Mouse (Mus musculus) right cerebral cortex, postnatal 10 days (tissue): ENCODE results near the gene Reps1.
"Not testable (repeated sequence)": the region's sequence is repeated elsewhere in the genome, so short reads cannot be mapped to it uniquely, and the experiment has no call there.

Source experiments
- DNase-seq, 2 experiments: peaks; one replicate each; pipeline ENCODE4 v3.0.0; 2021; ENCODE audit warnings: low spot score in 2 of 2

The Reps1 gene

DNA sequence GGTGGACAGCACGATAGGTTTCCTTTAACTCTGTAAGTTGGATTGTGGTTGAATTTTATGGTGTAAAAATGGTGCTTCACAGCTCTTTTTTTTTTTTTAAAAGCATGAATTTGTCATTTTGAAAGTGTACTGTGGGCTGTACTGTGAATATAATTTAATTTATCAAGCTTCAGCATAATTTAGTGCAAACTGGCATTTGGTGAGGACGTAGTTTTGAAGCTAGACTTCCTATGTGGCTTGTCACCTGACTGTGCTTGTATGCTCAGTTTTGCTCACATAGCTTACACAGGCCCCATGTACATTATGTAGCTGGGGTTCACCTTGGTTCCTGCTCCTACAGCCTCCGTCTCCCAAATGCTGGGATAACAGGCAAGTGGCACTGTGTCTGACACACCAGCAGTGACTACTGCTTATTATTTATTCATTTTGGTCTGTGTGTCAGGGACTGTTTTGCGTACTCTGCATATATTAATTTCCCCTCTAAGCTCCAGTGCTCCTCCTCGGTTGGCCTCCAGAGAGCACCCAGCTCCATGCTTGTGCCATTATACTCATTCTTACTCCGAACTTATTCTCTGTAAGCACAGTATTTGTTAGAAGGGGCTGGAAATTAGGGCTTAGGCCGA, 9.1 kb downstream of the Reps1 start:
- DNase-seq: no peak

GRCm38 (mm10) chr10:18066031-18066439, 10.4 kb downstream of the Reps1 start:
- DNase-seq: no peak

- no peak for DNase-seq
These were observed 12.2 kb downstream of the Reps1 start for GRCm38 (mm10) chr10:18067761-18068446.

- no peak for DNase-seq
These were observed 13.2 kb downstream of the Reps1 start for GRCm38 (mm10) chr10:18068880-18069279.

DNA sequence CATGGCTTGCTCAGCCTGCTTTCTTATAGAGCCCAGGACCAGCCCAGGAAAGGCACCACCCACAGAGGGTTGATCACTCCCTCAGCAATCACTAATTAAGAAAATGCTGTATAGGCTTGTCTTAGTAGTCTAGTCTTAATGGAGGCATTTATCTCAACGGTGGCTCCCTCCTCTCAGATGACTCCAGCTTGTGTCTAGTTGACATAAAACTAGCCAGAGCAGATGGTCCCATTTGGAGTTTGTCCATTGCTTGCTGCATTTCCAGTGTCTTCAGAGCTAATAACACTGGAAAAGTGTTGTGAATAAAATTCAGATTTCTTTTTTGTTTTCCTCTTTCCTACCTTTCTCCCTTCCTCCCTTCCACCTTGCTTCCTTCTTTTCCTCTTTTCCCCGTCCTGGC, 13.9 kb downstream of the Reps1 start:
- DNase-seq: no peak

DNA sequence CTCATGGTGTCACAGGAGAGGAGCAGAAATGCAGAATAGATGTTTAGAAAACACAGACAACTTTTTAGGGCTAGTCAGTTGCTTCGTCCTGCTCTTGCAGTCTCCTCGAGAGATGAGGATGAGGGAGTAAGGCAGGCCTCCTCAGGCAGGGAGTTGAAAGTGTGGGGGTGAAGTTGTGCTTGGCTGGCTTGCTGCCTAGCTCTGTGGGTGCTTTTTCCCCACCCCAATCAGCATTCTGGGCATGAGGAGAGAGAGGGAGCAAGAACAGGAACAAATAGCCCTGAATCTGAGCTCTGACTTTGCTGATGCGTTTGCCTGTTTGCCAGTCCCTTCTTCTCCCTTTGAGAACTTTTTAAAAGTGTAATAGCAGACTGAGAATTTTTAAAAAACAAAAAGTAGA, 14.5 kb downstream of the Reps1 start:
- peak; percentile 73 for DNase-seq

DNA sequence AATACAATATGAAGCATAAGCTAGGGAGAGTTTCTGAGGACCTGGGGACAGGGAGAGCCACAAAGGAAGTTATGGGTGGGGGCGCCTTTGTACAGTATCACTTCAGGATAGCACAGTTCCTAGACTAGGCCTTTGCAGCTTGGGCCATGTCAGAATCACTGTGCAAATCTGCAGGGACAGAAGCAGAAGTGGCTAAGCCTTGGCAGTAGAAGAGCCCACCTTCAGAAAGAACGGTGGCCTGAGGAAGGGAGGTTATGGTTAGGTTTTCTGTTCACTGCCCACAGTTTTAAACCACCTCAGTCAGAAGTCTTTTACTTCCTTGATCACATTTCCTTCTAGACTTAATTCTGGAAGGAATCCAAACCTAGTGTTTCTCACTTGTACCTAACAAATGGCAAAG, 15.0 kb downstream of the Reps1 start:
- no peak for DNase-seq

GRCm38 (mm10) chr10:18072871-18073270, 17.2 kb downstream of the Reps1 start:
- no peak for DNase-seq

DNA sequence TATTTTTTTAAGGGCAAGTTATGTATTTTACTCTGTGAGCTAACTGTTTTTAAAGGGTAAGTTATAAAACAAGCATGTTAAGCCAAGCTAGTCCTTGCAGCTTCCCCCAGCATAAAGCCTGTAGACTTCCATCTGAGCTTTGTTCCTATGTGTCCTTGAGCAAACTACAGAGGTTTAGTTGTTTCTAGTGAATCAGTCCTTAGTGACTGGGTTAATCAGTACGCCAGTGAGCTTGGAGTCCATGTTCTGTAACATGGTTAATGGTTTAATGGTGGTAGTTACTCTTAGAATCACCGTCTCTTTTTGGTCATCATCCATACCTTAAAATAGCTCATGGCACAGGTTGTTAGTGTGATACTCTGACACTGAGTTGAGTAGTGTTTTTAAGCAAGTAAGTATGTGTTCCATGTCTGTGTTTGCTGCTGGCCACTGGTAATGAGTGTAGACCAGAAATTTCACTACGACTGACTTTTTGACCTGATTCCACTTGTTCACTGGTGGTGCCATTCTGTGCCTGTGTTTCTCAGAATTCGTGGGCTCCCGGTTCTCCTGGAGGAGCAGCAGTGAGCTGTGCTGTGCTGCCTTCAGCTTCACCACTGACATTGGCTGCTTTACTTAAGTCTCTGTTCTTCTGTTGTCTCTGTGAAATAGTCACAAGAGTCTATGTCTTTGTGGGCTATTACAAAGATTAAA, 18.9 kb downstream of the Reps1 start:
- DNase-seq: no peak

- no peak for DNase-seq
These were observed 20.2 kb downstream of the Reps1 start for GRCm38 (mm10) chr10:18075845-18076244.

GRCm38 (mm10) chr10:18081536-18081935, 25.9 kb downstream of the Reps1 start:
- DNase-seq: no peak

GRCm38 (mm10) chr10:18082772-18083171, 27.1 kb downstream of the Reps1 start:
- DNase-seq: no peak

DNA sequence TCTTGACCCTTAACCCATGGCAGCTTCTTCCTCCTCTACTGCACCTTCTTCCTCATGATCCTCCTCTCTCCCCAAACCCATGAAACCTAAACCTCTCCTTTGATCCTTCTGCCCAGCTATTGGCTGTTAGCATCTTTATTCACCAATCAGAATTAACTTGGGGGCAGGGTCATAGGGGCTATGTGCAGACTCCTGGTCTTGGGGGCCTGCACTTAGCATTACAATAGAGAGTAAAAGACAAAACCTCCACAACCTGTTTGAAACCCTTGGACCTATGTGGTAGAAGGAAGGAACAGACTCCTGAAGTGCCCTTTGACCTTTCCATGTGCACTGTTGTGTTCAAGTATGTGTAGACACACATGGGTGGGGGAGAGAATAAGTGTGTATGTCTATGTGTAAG, 35.0 kb downstream of the Reps1 start:
- DNase-seq: no peak

- DNase-seq: no peak
These were observed 46.5 kb downstream of the Reps1 start for GRCm38 (mm10) chr10:18102166-18102565.

DNA sequence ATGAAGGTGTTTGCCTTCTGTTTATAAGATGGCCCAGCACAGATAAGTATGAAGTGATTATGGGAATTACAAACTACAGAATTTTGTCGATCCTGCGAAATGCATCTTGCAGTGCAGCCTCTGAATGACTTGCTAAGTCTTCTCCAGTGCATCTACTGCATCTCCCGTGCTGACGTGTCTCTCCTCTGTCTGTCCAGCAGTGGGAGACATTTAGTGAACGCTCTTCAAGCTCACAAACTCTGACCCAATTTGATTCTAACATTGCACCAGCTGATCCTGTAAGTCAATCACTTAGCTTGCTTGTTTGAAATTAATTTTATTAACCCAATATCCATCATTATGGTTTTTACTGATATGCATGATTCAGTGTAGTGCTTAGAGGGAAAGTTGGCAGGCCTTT, 51.8 kb downstream of the Reps1 start:
- DNase-seq: no peak

DNA sequence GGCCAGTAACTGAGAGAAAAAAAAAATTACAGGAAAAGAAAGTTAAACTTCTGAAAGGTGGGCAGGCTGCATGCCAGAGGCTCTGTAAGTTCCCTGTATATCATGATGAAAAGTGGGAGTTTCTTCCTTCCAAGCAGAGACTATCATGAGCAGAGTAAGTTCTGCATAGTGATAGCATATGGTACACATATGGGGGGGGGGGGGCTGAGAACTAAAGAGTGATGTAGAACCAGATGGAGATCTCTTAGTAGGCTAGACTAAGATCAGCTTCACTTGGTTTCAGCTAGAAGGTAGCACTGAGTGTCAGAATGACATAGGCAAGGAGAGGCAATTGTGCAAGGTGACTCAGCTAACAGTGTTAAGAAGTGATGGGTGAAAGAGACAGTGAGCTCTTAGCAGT, 55.3 kb downstream of the Reps1 start:
- no peak for DNase-seq

DNA sequence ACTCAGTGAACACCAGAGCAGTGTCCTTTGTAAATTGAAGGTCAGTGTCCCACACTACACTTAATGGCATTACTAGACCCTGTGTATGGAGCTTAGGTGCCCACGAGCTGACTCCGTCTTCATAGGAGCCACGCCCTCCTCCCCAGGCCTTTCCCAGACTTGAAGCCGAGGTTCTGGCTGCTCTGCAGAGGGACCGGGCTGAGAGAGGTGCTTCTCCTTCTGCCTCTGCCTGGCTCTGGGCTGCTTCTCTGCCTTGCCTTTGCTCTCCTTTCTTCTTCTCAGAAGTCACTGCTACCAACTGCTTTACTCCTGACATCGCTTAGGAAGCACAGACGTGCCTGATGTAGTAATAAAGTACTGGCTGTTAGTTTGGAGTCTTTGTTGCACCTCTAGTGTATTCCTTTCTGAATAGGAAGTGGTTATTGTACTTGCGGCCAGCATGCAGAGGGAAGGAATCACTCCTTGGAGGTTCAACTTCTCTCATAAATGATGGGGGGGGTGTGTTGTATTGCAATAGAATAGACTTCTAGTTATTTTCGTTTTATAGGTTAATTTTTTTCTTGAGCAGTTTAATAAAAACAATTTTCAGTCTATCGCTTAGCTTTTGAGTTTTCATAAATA, 57.9 kb downstream of the Reps1 start:
- no peak for DNase-seq

GRCm38 (mm10) chr10:18118336-18118735, 62.7 kb downstream of the Reps1 start:
- DNase-seq: no peak

GRCm38 (mm10) chr10:18130276-18130675, 74.6 kb downstream of the Reps1 start:
- DNase-seq: no peak

DNA sequence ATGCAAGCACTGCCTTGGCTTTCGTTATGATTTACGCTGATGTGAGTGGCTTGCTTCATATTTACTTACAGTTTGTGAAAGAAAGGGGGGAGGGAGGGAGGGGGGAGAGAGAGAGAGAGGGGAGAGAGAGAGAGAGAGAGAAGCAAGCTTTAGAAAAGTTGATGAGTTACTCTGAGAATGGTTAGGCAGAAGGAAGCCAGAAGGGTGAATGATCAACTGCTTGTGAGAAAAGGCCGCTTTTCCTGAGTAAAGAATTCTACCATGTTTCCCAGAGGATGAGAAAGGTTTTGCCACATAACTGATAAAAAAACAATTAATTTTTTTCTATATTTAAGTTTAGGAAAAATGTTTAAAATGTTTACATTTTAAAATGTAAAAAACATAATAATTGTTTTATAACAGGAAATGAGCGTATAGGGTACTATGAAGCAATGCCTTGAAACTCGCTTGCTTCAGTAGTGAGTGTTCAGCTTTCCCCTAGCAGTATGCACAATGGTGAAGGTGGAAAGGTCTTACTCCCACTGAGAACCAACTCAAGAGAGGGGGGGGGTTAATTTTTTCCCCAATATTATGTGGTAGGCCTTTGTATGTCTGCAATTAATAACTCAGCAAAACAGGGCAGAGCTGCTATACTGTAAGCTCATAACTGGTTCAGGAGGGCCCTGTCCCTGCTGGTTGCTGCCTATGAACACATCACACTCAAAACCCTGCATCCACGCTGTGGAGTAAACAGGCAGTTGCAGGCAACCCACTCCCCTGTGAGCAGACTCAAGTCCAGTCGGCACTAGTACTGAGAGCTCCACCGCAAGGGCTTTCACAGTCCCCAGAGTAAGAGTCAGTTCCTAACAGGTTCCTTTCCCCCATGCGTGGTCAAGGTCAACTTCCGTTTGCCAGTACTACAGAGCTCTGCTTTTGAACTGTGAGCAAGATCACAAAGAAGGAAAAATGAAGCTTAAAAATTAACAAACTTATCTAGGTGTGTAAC, 76.3 kb downstream of the Reps1 start:
- no peak for DNase-seq

DNA sequence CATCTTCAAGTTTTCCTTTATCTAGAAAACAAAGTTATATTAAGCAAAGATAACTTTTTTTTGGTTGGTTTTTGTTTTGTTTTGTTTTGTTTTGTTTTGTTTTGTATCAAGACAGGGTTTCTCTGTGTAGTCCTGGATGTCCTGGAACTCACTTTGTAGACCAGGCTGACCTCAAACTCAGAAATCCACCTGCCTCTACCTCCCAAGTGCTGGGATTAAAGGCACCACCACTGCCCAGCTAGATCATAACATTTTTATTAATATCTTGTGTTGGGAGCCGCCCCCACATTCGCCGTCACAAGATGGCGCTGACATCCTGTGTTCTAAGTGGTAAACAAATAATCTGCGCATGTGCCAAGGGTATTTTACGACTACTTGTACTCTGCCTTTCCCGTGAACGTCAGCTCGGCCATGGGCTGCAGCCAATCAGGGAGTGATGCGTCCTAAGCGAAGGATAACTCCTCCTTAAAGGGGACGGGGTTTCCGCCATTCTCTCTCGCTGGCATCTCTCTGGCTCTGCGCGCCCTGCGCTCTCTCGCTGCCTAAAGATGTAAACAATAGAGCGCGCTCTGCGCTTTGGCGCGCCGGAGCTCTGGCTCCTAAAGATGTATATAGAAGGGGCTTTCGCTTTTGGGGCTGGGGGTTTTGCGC, 83.3 kb downstream of the Reps1 start:
- DNase-seq: not testable (repeated sequence)
